Mouse (Mus musculus) heart, embryonic 13.5 days (tissue): ENCODE measurements at regions not wholly inside any gene's neighbourhood (a gene's known extent, or its start where the extent isn't known, plus 50 kb on each side); places are given as distances from the start of the nearest gene placed in this dataset.

ENCODE experiments used
- ATAC-seq: fragments of 200-750 bp; cut with Nextera tagmentation; 2 replicates; pipeline ENCODE4 v1.8.0; 2017; ENCODE audit warnings: moderate TSS enrichment; ENCODE audit not compliant: insufficient number of reproducible peaks, low FRiP score, low TSS enrichment; ENCODE audit errors: extremely low read depth
- H3K27ac ChIP-seq: fragments of 300-500 bp; sonication (generic); replicated peaks from 2 replicates; pipeline ENCODE4 v1.5.1; 2015; ENCODE audit warnings: moderate library complexity, mild to moderate bottlenecking, inconsistent platforms
- H3K27me3 ChIP-seq: fragments of 300-500 bp; sonication (generic); replicated peaks from 2 replicates; pipeline ENCODE4 v1.6.1; 2015; ENCODE audit warnings: mild to moderate bottlenecking, inconsistent platforms
- H3K36me3 ChIP-seq: fragments of 300-500 bp; sonication (generic); 2 replicates; pipeline ENCODE4 v1.6.1; 2015; ENCODE audit warnings: mild to moderate bottlenecking, inconsistent platforms
- H3K4me1 ChIP-seq: fragments of 300-500 bp; sonication (generic); 2 replicates; pipeline ENCODE4 v1.6.1; 2015; ENCODE audit warnings: inconsistent platforms
- H3K4me2 ChIP-seq: fragments of 300-500 bp; sonication (generic); 2 replicates; pipeline ENCODE4 v1.6.1; 2015; ENCODE audit warnings: inconsistent platforms, mild to moderate bottlenecking, moderate library complexity
- H3K4me3 ChIP-seq: fragments of 300-500 bp; sonication (generic); 2 replicates; pipeline ENCODE4 v1.5.1; 2015; ENCODE audit warnings: moderate library complexity, mild to moderate bottlenecking, inconsistent platforms
- H3K9ac ChIP-seq: fragments of 300-500 bp; sonication (generic); 2 replicates; pipeline ENCODE4 v1.6.1; 2015; ENCODE audit warnings: inconsistent platforms, mild to moderate bottlenecking, moderate library complexity
- H3K9me3 ChIP-seq: fragments of 300-500 bp; sonication (generic); 2 replicates; pipeline ENCODE4 v1.6.1; 2016; ENCODE audit warnings: inconsistent platforms
- WGBS: fragments of 180-500 bp; shearing (Covaris S2); methylation state at CpG from one replicate; pipeline ENCODE4 v1.1.7; 2015; ENCODE audit warnings: mixed read lengths; 5-methylcytosine and 5-hydroxymethylcytosine counted together

DNA sequence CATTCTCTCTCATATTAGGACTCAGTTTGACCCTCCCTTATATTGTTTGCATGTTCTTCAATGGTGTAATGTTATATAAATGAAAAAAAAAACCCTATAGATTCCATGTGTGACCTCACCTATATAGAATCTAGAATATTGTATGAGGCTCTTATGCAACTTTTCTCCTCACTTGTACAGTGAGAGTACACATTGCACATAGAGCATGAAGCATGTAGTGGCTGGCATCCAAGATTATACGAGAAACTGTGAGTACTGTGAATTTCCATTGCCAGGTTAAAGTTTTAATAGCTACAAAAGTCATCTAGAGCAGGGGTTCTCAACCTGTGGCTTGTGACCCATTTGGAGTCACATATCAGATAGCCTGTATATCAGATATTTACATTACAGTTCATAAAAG, 96.5 kb upstream of the Thbs1 start:
- no peak for ATAC-seq
- no peak overlapping the region for H3K4me2 ChIP-seq
- H3K4me3 ChIP-seq, result no peak overlapping the region
- 72% methylated on average over 1 of the region's 1 CpGs for WGBS
- H3K9ac ChIP-seq, result no peak overlapping the region
- no peaks in the 10 kb centered on the region for H3K36me3 ChIP-seq
- no peak overlapping the region for H3K27ac ChIP-seq
- no peaks in the 10 kb centered on the region for H3K9me3 ChIP-seq
- H3K27me3 ChIP-seq, result no peaks in the 10 kb centered on the region
- no peaks in the 10 kb centered on the region for H3K4me1 ChIP-seq

DNA sequence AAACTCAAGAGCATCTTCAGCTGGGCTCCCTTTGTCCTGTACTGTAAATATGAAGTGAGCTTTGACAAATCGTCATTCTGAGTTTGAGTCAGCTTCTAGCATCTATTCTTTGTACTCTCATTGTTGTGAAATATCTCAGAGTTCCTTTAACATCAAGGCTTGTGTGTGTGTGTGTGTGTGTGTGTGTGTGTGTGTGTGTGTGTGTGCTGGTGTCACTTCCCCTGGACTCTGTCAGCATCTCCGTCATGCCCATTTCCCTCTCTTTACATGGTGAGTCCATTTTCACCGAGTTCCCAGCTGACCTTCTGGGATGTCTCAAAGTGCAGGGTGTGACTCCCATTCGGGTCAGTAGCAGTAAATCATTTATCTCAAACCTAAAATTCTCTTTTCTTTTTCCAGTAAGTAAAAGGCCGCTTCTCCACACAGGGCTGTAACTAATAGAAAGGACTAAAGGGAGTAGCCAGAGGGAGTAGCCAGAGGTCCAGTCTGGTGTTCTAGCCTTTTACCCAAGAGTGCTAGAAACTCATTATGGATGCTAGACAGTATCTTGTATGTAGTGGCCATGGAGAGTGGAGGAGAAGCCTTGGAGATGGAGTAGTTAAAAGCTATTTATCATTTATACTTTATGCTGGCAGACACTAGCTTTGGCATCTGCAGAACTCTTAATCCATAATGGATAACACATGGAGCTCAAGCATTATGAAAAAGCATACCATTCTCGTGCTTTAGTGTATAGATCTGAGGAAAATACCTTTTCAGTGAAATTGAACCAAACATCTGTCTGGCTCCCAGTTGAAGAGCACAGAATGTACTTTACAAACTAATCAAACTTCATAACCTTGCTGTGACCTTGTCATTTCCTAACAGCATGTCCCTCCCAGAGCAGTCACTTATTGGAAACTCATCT, 85.6 kb upstream of the Thbs1 start:
- no peaks in the 10 kb centered on the region; the same call in 1 of the 2 replicates for H3K4me1 ChIP-seq
- no peaks in the 10 kb centered on the region for H3K36me3 ChIP-seq
- H3K27me3 ChIP-seq, result no peaks in the 10 kb centered on the region
- H3K27ac ChIP-seq, result no peak overlapping the region
- H3K9me3 ChIP-seq, result no peaks in the 10 kb centered on the region
- WGBS, result 71% methylated on average over 6 of the region's 6 CpGs
- ATAC-seq, result no peak
- H3K9ac ChIP-seq, result no peak overlapping the region
- H3K4me3 ChIP-seq, result no peak overlapping the region
- no peak overlapping the region for H3K4me2 ChIP-seq

DNA sequence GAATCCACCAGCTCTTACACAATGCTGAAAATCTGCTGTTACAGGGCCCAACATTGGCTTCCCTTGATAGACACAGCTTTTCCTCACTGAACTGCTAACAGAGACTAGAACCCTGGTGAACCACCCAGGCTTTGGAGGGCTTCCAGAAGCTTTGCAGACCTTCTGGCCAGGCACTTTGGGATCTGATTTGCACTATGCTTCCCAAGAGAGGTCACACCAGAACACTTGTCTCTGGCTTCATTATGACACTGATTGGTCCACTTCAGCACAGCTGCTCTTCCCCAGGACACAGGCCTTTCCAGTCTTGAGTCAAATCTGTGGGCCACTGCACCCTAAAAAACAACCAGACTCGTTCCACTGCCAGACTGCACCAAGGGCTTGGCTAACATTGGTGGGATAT, 82.8 kb upstream of the Thbs1 start:
- no peaks in the 10 kb centered on the region for H3K36me3 ChIP-seq
- no peaks in the 10 kb centered on the region for H3K27me3 ChIP-seq
- no peak overlapping the region for H3K9ac ChIP-seq
- WGBS, result 50% methylated on average over 1 of the region's 1 CpGs
- ATAC-seq, result no peak
- H3K4me1 ChIP-seq, result no peaks in the 10 kb centered on the region; the same call in 1 of the 2 replicates
- H3K9me3 ChIP-seq, result no peaks in the 10 kb centered on the region
- no peak overlapping the region for H3K4me3 ChIP-seq
- no peak overlapping the region for H3K4me2 ChIP-seq
- no peak overlapping the region; the same call in 1 of the 2 replicates for H3K27ac ChIP-seq

GRCm38 (mm10) chr2:118029470-118030108, 82.1 kb upstream of the Thbs1 start:
- Histone ChIP-seq H3K9ac (no peak overlapping the region), H3K9me3 (no peaks in the 10 kb centered on the region), H3K27ac (no peak overlapping the region), H3K36me3 (no peaks in the 10 kb centered on the region), H3K4me3 (no peak overlapping the region), H3K4me2 (no peak overlapping the region), H3K4me1 (no peaks in the 10 kb centered on the region; the same call in 1 of the 2 replicates), H3K27me3 (no peaks in the 10 kb centered on the region)
- no peak for ATAC-seq
- WGBS, result 64% methylated on average over 1 of the region's 1 CpGs

DNA sequence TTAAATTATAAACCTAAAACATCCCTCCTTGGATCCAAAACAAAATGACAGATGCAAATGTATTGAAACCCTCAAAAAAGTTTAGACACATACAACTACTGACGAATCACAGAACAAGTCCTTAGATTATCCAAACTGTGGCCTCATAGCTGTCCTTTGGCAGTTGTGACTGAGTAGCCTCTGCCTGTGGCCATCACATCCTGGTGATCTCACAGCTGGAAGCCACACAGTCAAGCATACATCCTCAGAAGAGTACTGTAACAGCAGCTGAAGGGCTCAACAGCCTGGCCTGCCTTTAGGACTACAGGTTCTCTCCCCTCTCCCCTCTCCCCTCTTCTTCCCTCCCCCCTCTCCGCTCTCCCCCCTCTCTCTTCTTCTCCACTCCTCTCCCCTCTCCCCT, 80.0 kb upstream of the Thbs1 start:
- H3K27ac ChIP-seq, result no peak overlapping the region
- no peaks in the 10 kb centered on the region for H3K4me1 ChIP-seq
- no peak overlapping the region for H3K4me2 ChIP-seq
- no peaks in the 10 kb centered on the region for H3K36me3 ChIP-seq
- H3K4me3 ChIP-seq, result no peak overlapping the region
- ATAC-seq, result no peak
- H3K9me3 ChIP-seq, result no peaks in the 10 kb centered on the region
- H3K27me3 ChIP-seq, result no peaks in the 10 kb centered on the region
- no peak overlapping the region for H3K9ac ChIP-seq
- 67% methylated on average over 2 of the region's 2 CpGs for WGBS

- Histone ChIP-seq H3K27ac (no peak overlapping the region), H3K36me3 (no peaks in the 10 kb centered on the region), H3K4me1 (no peaks in the 10 kb centered on the region), H3K4me3 (no peak overlapping the region), H3K27me3 (no peaks in the 10 kb centered on the region), H3K9ac (no peak overlapping the region), H3K9me3 (no peaks in the 10 kb centered on the region), H3K4me2 (no peak overlapping the region)
- WGBS, result 81% methylated on average over 4 of the region's 4 CpGs
- no peak for ATAC-seq
Observed at GRCm38 (mm10) chr2:118033377-118033776, 78.3 kb upstream of the Thbs1 start.

DNA sequence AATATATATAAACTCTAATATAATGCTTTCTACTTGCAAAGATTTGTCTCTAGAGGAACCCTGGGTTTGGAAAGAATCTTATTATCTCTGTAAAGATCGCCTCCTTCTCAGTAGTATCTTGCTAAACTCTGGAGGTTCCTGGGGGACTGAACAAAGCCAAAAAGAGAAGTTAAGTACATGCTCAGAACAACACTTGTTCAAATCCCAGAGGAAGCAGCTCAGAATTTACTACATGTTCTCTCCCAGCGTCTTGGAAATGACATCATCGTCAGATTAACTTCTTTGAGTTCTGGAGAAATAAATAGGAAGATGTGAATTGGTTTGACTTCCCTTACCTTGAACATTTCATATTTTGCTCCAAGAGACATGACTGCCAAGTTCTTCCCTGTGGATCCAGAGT, 77.7 kb upstream of the Thbs1 start:
- H3K27me3 ChIP-seq, result no peaks in the 10 kb centered on the region
- no peak overlapping the region for H3K27ac ChIP-seq
- no peak overlapping the region for H3K9ac ChIP-seq
- H3K4me2 ChIP-seq, result no peak overlapping the region
- H3K4me1 ChIP-seq, result peaks cover 6% of the 10 kb centered on the region
- H3K9me3 ChIP-seq, result no peaks in the 10 kb centered on the region
- no peak for ATAC-seq
- 65% methylated on average over 3 of the region's 3 CpGs for WGBS
- H3K4me3 ChIP-seq, result no peak overlapping the region
- no peaks in the 10 kb centered on the region for H3K36me3 ChIP-seq

GRCm38 (mm10) chr2:118035333-118035732, 76.3 kb upstream of the Thbs1 start:
- Histone ChIP-seq H3K27ac (no peak overlapping the region), H3K9me3 (no peaks in the 10 kb centered on the region), H3K27me3 (no peaks in the 10 kb centered on the region), H3K36me3 (no peaks in the 10 kb centered on the region), H3K4me2 (no peak overlapping the region), H3K4me3 (no peak overlapping the region), H3K4me1 (peaks cover 16% of the 10 kb centered on the region), H3K9ac (no peak overlapping the region)
- no peak for ATAC-seq
- 94% methylated on average over 1 of the region's 1 CpGs for WGBS

GRCm38 (mm10) chr2:118038859-118039818, 72.5 kb upstream of the Thbs1 start:
- Histone ChIP-seq H3K4me3 (no peak overlapping the region), H3K4me1 (peaks cover 25% of the 10 kb centered on the region), H3K36me3 (no peaks in the 10 kb centered on the region), H3K9ac (no peak overlapping the region), H3K9me3 (no peaks in the 10 kb centered on the region), H3K27me3 (no peaks in the 10 kb centered on the region), H3K4me2 (no peak overlapping the region), H3K27ac (peak overlapping the region; percentile 69)
- 48% methylated on average over 16 of the region's 16 CpGs for WGBS
- ATAC-seq, result peak; percentile 59; the same call in 1 of the 2 replicates

GRCm38 (mm10) chr2:118039819-118040206, 71.9 kb upstream of the Thbs1 start:
- no peak for ATAC-seq
- 64% methylated on average over 4 of the region's 4 CpGs for WGBS
- Histone ChIP-seq H3K27me3 (no peaks in the 10 kb centered on the region), H3K4me3 (no peak overlapping the region), H3K36me3 (no peaks in the 10 kb centered on the region), H3K4me1 (peaks cover 25% of the 10 kb centered on the region), H3K27ac (peak overlapping the region; percentile 69), H3K9me3 (no peaks in the 10 kb centered on the region), H3K9ac (no peak overlapping the region), H3K4me2 (no peak overlapping the region)
